16 mouse cellular contexts compared by ENCODE assay signal in the genomic region with DNA sequence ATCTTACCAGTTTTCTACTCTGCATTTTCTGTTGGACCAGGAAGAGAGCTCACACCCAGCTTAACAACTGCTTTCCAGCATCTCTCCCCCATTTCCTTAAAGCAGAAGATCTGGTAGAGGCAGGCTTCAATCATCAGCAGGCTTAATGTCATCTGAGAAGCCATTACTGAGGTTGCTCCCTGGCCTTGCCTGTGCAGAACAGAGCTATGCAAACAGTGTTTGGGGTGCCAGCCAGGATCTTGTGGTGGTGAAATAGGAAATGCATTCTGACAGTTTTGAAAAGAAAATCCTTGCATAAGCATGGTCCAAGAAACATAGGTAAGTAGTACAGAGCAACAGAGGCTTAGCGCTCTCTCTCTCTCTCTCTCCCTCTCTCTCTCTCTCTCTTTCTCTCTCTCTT. TPM values are rescaled to one million over a fixed set of nuclear protein-coding genes. Genes with fewer than 3 reads are reported as not detected.
"Had no signal": no experiment of that assay in that cellular context is flagged by ENCODE, and none has a peak within 500 bp of the region (broad histone marks: within the 10 kb centered on the region; RNA-seq: fewer than 3 reads in every experiment).

No protein-coding gene starts in this region.

- H3K27ac ChIP-seq: left cerebral cortex, adult 2 months; limb, embryonic 10.5 days; liver, embryonic 14.5 days; lung, embryonic 15.5 days; midbrain, embryonic 13.5 days; stomach, postnatal 0 days had no signal

- DNase-seq: kidney, adult 8-10 months; kidney, postnatal 25 days; right cerebral cortex, postnatal 14 days; thymus, postnatal 4 days had no signal

- ATAC-seq: intestine, embryonic 16.5 days; midbrain, embryonic 13.5 days had no signal

- H3K4me1 ChIP-seq: lung, embryonic 15.5 days; midbrain, embryonic 13.5 days had no signal

- H3K9ac ChIP-seq: liver, embryonic 14.5 days; lung, embryonic 15.5 days; midbrain, embryonic 13.5 days had no signal

- H3K4me3 ChIP-seq: left cerebral cortex, adult 2 months; limb, embryonic 10.5 days; lung, embryonic 15.5 days; midbrain, embryonic 13.5 days had no signal

- H3K4me2 ChIP-seq: lung, embryonic 15.5 days; midbrain, embryonic 13.5 days had no signal

- H3K27me3 ChIP-seq: lung, embryonic 15.5 days had no signal

- H3K9me3 ChIP-seq: limb, embryonic 10.5 days; lung, embryonic 15.5 days; midbrain, embryonic 13.5 days had no signal

- H3K36me3 ChIP-seq: limb, embryonic 10.5 days; lung, embryonic 15.5 days; midbrain, embryonic 13.5 days had no signal

RNA-seq across cellular contexts. Expression of a gene that starts 22.5 kb away (rescaled TPM):
- total RNA-seq: layer of hippocampus, postnatal 25 days; left cerebral cortex, adult 2 months; left cerebral cortex, postnatal 14 days; megakaryocyte progenitor cell, adult 5-6 weeks; midbrain, postnatal 0 days had no signal
- polyA plus RNA-seq: kidney, embryonic 16.5 days had no signal
